Mouse (Mus musculus): ENCODE data around the gene Tnik. TPM values are rescaled to one million over a fixed set of nuclear protein-coding genes. Genes with fewer than 3 reads are reported as not detected.
A peak's percentile ranks its signal among the peaks of the same experiment; 100 is the strongest.

Tnik gene
- polyA plus RNA-seq, 1 experiment from 2014 or later: 65.1 TPM

DNA sequence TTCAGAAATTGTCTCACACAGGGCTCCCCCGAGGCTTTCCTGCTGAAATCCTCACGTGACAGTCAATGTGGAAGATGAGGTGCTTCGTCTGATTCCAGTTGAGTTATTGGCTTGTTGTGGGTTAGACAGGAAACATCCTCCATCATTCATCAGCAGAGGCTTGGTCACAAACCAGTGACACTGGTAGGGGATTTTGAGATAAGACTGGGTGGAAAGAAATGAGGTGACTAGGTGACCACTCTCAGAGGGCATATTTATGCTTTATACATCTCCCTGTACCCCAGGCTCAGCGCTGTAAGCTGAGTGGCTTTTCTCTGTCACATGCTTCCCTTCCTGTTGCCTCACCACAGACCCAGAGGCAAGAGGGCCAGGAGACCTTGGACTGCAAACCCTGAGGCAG is 184.9 kb downstream of the Tnik start:
- no peak for ATAC-seq
- no peak overlapping the region for H3K27ac ChIP-seq (ENCODE audit: low read depth, low read length)
- no peak overlapping the region for H3K9ac ChIP-seq (ENCODE audit: low read depth, low read length)
- no peak overlapping the region for H3K4me2 ChIP-seq (ENCODE audit: low read length)
- no peak overlapping the region for H3K4me3 ChIP-seq (ENCODE audit: low read length)
- H3K4me1 ChIP-seq (ENCODE audit: control insufficient read depth, insufficient read depth, low read depth, low read length): no peaks in the 10 kb centered on the region
- no peaks in the 10 kb centered on the region for H3K36me3 ChIP-seq (ENCODE audit: control insufficient read depth, insufficient read depth, low read length)
- 78% methylated on average over 4 of the region's 4 CpGs for WGBS
- H3K27me3 ChIP-seq (replicated peaks; ENCODE audit: control insufficient read depth, insufficient read depth, low read length): no peaks in the 10 kb centered on the region
- H3K9me3 ChIP-seq (ENCODE audit: control insufficient read depth, low read length): peaks cover 3% of the 10 kb centered on the region; the same call in 1 of the 2 replicates

DNA sequence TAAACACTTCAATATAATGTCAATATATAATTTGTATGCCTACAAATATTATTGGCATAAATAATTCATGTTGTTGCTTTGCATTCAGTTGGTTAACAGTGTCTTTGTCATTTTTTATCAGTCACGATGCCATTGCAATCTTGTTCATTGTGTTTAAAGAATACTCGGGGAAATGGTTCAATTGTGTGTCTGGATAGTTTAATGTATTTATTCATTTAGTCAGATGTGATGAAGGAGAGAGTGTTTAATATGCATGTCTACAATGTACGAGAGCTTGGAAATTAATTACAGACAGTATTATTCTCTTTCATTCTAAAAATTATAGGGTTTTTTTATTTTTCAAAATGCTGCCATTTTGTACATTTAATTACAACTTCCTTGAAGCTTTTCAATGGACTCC is 190.4 kb downstream of the Tnik start:
- Histone ChIP-seq H3K4me1 (ENCODE audit: control insufficient read depth, insufficient read depth, low read depth, low read length) (no peaks in the 10 kb centered on the region), H3K9ac (ENCODE audit: low read depth, low read length) (no peak overlapping the region), H3K36me3 (ENCODE audit: control insufficient read depth, insufficient read depth, low read length) (no peaks in the 10 kb centered on the region), H3K9me3 (ENCODE audit: control insufficient read depth, low read length) (no peaks in the 10 kb centered on the region), H3K27me3 (replicated peaks; ENCODE audit: control insufficient read depth, insufficient read depth, low read length) (no peaks in the 10 kb centered on the region), H3K4me3 (ENCODE audit: low read length) (no peak overlapping the region), H3K4me2 (ENCODE audit: low read length) (no peak overlapping the region), H3K27ac (ENCODE audit: low read depth, low read length) (no peak overlapping the region)
- WGBS: 67% methylated on average over 3 of the region's 3 CpGs
- ATAC-seq: no peak

DNA sequence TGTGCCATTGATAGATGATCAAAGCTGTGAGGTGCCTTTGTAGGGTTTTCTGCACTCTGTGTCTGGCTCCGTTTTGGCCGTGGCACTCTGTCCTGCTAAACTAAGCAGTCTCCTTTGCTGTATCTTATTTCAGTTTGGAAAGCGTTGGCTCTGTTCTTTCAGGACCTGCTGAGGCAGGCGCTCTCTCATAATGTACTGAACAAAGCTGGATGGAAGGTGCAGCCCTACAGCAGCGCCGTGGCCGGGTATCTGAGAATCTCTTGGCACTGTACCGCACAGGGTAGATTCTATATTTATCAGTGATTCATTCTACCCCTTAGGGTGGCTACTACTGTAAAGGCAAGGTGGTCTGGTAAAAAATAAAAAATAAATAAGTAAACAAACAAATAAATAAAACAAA is 193.8 kb downstream of the Tnik start:
- H3K9me3 ChIP-seq (ENCODE audit: control insufficient read depth, low read length): no peaks in the 10 kb centered on the region
- 68% methylated on average over 8 of the region's 8 CpGs for WGBS
- H3K36me3 ChIP-seq (ENCODE audit: control insufficient read depth, insufficient read depth, low read length): no peaks in the 10 kb centered on the region
- H3K9ac ChIP-seq (ENCODE audit: low read depth, low read length): no peak overlapping the region
- H3K4me1 ChIP-seq (ENCODE audit: control insufficient read depth, insufficient read depth, low read depth, low read length): no peaks in the 10 kb centered on the region
- no peak overlapping the region for H3K4me2 ChIP-seq (ENCODE audit: low read length)
- H3K27me3 ChIP-seq (replicated peaks; ENCODE audit: control insufficient read depth, insufficient read depth, low read length): no peaks in the 10 kb centered on the region
- peak; percentile 25 for ATAC-seq
- H3K27ac ChIP-seq (ENCODE audit: low read depth, low read length): no peak overlapping the region
- no peak overlapping the region for H3K4me3 ChIP-seq (ENCODE audit: low read length)

DNA sequence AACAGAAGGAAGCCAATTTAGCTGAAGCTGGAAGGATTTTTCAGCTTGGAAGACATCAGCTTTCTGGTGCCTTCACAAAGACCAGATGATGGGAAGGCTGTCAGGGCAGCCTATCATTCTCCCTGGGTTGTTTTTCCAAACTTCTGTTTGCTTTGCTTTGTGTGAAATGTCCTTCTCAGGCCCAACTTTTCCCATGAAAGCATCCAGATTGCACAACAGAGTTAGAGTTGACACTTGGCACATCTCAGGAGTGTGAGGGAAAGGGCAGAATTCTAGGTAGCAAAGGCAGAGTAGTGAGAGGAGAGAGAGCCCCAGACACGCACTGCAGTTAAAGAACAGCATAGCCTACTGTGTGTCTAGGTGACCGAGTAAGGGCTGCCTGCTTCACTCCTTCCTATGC is 194.5 kb downstream of the Tnik start:
- Histone ChIP-seq H3K4me1 (ENCODE audit: control insufficient read depth, insufficient read depth, low read depth, low read length) (no peaks in the 10 kb centered on the region), H3K27me3 (replicated peaks; ENCODE audit: control insufficient read depth, insufficient read depth, low read length) (no peaks in the 10 kb centered on the region), H3K9me3 (ENCODE audit: control insufficient read depth, low read length) (no peaks in the 10 kb centered on the region), H3K4me2 (ENCODE audit: low read length) (no peak overlapping the region), H3K9ac (ENCODE audit: low read depth, low read length) (no peak overlapping the region), H3K4me3 (ENCODE audit: low read length) (no peak overlapping the region), H3K36me3 (ENCODE audit: control insufficient read depth, insufficient read depth, low read length) (no peaks in the 10 kb centered on the region), H3K27ac (ENCODE audit: low read depth, low read length) (no peak overlapping the region)
- ATAC-seq: no peak
- WGBS: 81% methylated on average over 2 of the region's 2 CpGs

DNA sequence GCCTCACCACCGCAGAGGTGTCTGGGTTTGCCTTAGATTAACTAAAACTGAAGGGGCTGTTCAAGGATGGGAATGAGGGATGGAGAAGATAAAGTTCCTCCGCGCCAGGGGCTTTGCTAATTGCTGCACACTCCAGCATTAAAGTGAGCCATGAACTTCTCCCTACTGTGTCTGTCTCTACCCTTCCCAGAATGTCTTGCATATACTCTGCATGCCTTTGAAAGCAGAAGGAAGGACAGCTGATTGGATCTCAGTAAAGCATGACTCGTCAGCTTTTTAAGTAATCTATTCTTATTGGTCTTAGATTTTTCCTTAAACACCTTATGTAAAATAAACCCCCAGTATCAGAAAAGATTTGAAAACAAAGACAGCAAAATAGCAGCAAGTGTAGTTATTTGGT is 203.7 kb downstream of the Tnik start:
- 89% methylated on average over 4 of the region's 4 CpGs for WGBS
- ATAC-seq: no peak

DNA sequence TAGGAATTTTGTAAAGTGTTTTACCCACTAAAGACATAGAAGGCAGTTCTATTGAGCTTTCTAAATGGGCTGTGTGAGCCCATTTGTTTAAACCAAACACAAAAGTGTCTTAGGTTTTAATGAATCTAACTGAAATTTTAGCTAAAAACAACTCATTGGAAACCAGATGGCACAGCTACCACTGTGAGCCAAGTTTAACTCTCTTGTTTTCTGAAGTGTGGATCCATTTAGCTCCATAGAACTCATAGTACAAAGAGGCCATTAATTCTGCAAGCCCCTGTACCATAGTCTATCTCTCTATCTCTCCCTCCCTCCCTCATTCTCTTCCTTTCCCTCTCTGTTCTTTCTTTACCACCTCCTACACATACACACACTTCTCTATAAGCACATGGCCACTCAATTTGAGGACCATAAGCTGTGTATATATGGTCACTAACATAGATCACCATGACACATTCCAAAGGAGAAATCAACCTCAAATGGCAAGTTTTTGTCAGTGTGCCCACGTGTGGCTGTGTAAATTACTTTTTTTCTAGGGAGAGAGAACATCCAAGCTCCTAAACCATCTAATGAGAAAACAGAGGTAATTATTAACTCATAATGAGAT is 204.2 kb downstream of the Tnik start:
- H3K9ac ChIP-seq (ENCODE audit: low read depth, low read length): no peak overlapping the region
- WGBS: 53% methylated on average over 1 of the region's 1 CpGs
- ATAC-seq: 0 out of 2 replicates have a peak, but pooled peaks have one; percentile 53
- peaks cover 7% of the 10 kb centered on the region for H3K4me1 ChIP-seq (ENCODE audit: control insufficient read depth, insufficient read depth, low read depth, low read length)
- no peak overlapping the region for H3K27ac ChIP-seq (ENCODE audit: low read depth, low read length)
- H3K4me3 ChIP-seq (ENCODE audit: low read length): no peak overlapping the region
- no peaks in the 10 kb centered on the region for H3K9me3 ChIP-seq (ENCODE audit: control insufficient read depth, low read length)
- no peaks in the 10 kb centered on the region for H3K27me3 ChIP-seq (replicated peaks; ENCODE audit: control insufficient read depth, insufficient read depth, low read length)
- no peak overlapping the region for H3K4me2 ChIP-seq (ENCODE audit: low read length)
- H3K36me3 ChIP-seq (ENCODE audit: control insufficient read depth, insufficient read depth, low read length): no peaks in the 10 kb centered on the region

More for the DNA sequence above, 203.7 kb downstream of the Tnik start:
- H3K9me3 ChIP-seq (ENCODE audit: control insufficient read depth, low read length): no peaks in the 10 kb centered on the region
- no peak overlapping the region for H3K4me2 ChIP-seq (ENCODE audit: low read length)
- no peak overlapping the region for H3K27ac ChIP-seq (ENCODE audit: low read depth, low read length)
- H3K9ac ChIP-seq (ENCODE audit: low read depth, low read length): no peak overlapping the region
- no peaks in the 10 kb centered on the region for H3K36me3 ChIP-seq (ENCODE audit: control insufficient read depth, insufficient read depth, low read length)
- peaks cover 7% of the 10 kb centered on the region for H3K4me1 ChIP-seq (ENCODE audit: control insufficient read depth, insufficient read depth, low read depth, low read length)
- H3K4me3 ChIP-seq (ENCODE audit: low read length): no peak overlapping the region
- no peaks in the 10 kb centered on the region for H3K27me3 ChIP-seq (replicated peaks; ENCODE audit: control insufficient read depth, insufficient read depth, low read length)

DNA sequence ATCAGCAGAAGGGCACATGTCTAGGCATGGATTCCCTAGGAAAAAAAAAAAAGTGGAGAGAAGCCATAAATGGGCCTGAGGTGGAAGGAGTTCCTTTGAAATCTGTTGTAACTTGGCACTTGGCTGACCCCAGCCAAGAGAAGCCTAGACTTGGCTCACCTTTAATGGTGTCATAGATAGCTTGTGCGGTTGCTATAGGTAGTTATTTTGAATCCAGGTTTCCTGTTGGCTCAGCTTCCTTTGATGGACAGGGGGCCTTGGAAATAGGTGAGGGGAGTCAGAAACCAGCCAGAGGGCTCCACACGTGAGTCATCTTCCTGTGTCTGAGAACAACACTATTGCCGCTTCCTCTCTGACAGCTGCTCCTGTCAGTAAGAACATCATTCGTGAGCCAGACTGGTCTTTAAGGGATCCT is 204.9 kb downstream of the Tnik start:
- no peak overlapping the region for H3K27ac ChIP-seq (ENCODE audit: low read depth, low read length)
- no peaks in the 10 kb centered on the region for H3K36me3 ChIP-seq (ENCODE audit: control insufficient read depth, insufficient read depth, low read length)
- no peaks in the 10 kb centered on the region for H3K27me3 ChIP-seq (replicated peaks; ENCODE audit: control insufficient read depth, insufficient read depth, low read length)
- H3K9ac ChIP-seq (ENCODE audit: low read depth, low read length): no peak overlapping the region
- no peaks in the 10 kb centered on the region for H3K9me3 ChIP-seq (ENCODE audit: control insufficient read depth, low read length)
- peaks cover 7% of the 10 kb centered on the region for H3K4me1 ChIP-seq (ENCODE audit: control insufficient read depth, insufficient read depth, low read depth, low read length)
- H3K4me3 ChIP-seq (ENCODE audit: low read length): no peak overlapping the region
- no peak for ATAC-seq
- H3K4me2 ChIP-seq (ENCODE audit: low read length): no peak overlapping the region
- WGBS: 77% methylated on average over 4 of the region's 4 CpGs

DNA sequence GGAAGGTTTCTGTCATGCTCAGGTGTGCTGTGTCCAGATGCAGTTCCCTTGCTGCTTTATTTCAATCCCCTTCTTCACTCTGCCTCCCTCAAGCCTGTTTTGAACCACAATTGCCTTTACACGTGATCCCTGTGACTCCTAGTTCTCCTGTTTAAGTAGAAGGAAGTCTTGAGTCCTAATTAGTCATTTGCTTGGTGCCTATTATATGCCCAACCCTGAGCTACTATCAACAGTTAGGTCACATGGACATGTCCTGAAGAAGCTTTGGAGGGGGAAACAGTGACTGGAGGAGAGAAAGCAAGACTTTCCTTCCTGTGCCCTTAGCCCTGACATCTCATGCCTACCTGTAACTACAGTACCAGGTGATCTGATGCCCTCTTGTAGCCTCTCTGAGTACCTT is 210.4 kb downstream of the Tnik start:
- H3K27me3 ChIP-seq (replicated peaks; ENCODE audit: control insufficient read depth, insufficient read depth, low read length): no peaks in the 10 kb centered on the region
- no peak overlapping the region for H3K4me2 ChIP-seq (ENCODE audit: low read length)
- no peak overlapping the region for H3K4me3 ChIP-seq (ENCODE audit: low read length)
- 76% methylated on average over 1 of the region's 1 CpGs for WGBS
- H3K36me3 ChIP-seq (ENCODE audit: control insufficient read depth, insufficient read depth, low read length): no peaks in the 10 kb centered on the region
- no peak overlapping the region for H3K27ac ChIP-seq (ENCODE audit: low read depth, low read length)
- no peaks in the 10 kb centered on the region for H3K4me1 ChIP-seq (ENCODE audit: control insufficient read depth, insufficient read depth, low read depth, low read length)
- no peaks in the 10 kb centered on the region for H3K9me3 ChIP-seq (ENCODE audit: control insufficient read depth, low read length)
- no peak overlapping the region for H3K9ac ChIP-seq (ENCODE audit: low read depth, low read length)
- ATAC-seq: no peak

DNA sequence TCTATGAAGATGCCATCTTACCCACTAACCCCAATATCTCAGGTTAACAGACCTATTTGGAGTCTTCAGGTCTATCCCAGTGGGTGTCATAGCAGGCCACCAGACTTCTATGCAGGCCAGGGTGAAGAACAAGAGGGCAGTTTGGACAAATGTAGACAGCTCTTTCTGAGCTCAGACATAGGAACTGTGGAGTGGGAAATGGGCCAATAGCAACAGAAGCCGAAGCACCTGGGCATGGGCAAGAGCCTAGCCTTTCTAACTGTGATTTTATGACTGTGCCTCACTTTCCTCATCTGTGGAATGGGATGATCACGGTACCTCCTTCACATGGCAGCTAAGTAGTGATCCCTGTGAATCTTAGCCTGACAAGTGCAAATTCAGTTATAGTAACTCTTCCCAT is 214.4 kb downstream of the Tnik start:
- Histone ChIP-seq H3K9ac (ENCODE audit: low read depth, low read length) (no peak overlapping the region), H3K27ac (ENCODE audit: low read depth, low read length) (no peak overlapping the region), H3K4me1 (ENCODE audit: control insufficient read depth, insufficient read depth, low read depth, low read length) (peaks cover 3% of the 10 kb centered on the region; the same call in 1 of the 2 replicates), H3K27me3 (replicated peaks; ENCODE audit: control insufficient read depth, insufficient read depth, low read length) (no peaks in the 10 kb centered on the region), H3K4me2 (ENCODE audit: low read length) (no peak overlapping the region), H3K4me3 (ENCODE audit: low read length) (no peak overlapping the region), H3K9me3 (ENCODE audit: control insufficient read depth, low read length) (no peaks in the 10 kb centered on the region), H3K36me3 (ENCODE audit: control insufficient read depth, insufficient read depth, low read length) (no peaks in the 10 kb centered on the region)
- no peak for ATAC-seq
- 91% methylated on average over 2 of the region's 2 CpGs for WGBS

DNA sequence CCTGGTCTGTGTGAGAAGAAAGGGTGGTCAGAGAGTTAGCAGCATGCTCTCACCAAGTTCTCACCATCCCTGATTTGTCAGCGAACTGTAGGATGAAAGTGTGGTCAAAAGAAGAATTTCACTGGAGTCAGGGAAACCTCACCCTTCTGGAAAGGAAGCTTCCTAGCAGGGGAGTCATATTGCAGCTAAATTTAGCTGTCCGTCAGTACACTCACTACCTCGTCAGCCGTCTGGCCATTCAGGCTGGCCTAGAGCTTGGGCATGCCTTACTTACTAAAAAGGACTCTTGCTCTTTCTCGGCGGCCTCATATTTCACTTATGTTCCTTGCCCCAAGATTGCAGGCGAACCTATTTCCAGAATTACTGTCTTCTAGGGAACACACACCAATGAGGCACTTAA is 222.7 kb downstream of the Tnik start:
- Histone ChIP-seq H3K36me3 (ENCODE audit: control insufficient read depth, insufficient read depth, low read length) (no peaks in the 10 kb centered on the region), H3K4me2 (ENCODE audit: low read length) (no peak overlapping the region), H3K4me1 (ENCODE audit: control insufficient read depth, insufficient read depth, low read depth, low read length) (peaks cover 4% of the 10 kb centered on the region), H3K27ac (ENCODE audit: low read depth, low read length) (no peak overlapping the region), H3K4me3 (ENCODE audit: low read length) (no peak overlapping the region), H3K9ac (ENCODE audit: low read depth, low read length) (no peak overlapping the region), H3K9me3 (ENCODE audit: control insufficient read depth, low read length) (peaks cover 5% of the 10 kb centered on the region), H3K27me3 (replicated peaks; ENCODE audit: control insufficient read depth, insufficient read depth, low read length) (no peaks in the 10 kb centered on the region)
- ATAC-seq: no peak
- WGBS: 83% methylated on average over 7 of the region's 7 CpGs
